Mouse (Mus musculus) CH12.LX (cell line): ENCODE data around the gene Fbxl15. TPM values are rescaled to one million over a fixed set of nuclear protein-coding genes. Genes with fewer than 3 reads are reported as not detected.

Experiments used
- DNase-seq: peaks from one replicate; pipeline ENCODE4 v3.0.0-alpha.2; 2013; ENCODE audit errors: extremely low read depth
- H3K27ac ChIP-seq: 2 replicates; pipeline ENCODE4 v1.5.1; 2012; ENCODE audit warnings: low read depth, mild to moderate bottlenecking, control low read depth, moderate library complexity; ENCODE audit not compliant: insufficient read depth
- H3K27me3 ChIP-seq: replicated peaks from 2 replicates; pipeline ENCODE3; 2012; ENCODE audit warnings: inconsistent platforms
- H3K36me3 ChIP-seq, 2 experiments: replicated peaks in 1 of 2; 2 replicates each; pipeline versions ENCODE3 to v1.6.1; 2012; ENCODE audit warnings: inconsistent platforms in 1 of 2, low read length in 1 of 2, mild to moderate bottlenecking in 1 of 2, mixed read lengths in 1 of 2, moderate library complexity in 1 of 2; ENCODE audit not compliant: control insufficient read depth in 1 of 2, insufficient read depth in 1 of 2
- H3K4me1 ChIP-seq, 2 experiments: 2 replicates each; pipeline ENCODE4 v1.6.1; 2012; ENCODE audit warnings: inconsistent platforms in 1 of 2, moderate library complexity in 1 of 2; ENCODE audit not compliant: insufficient read depth in 2 of 2, control insufficient read depth in 1 of 2
- H3K4me2 ChIP-seq: 2 replicates; pipeline ENCODE4 v1.6.1; 2012; ENCODE audit warnings: low read depth, mild to moderate bottlenecking, control low read depth; ENCODE audit not compliant: poor library complexity, insufficient read depth, severe bottlenecking
- H3K4me3 ChIP-seq, 3 experiments: fragments of 150-350 bp in 1 of 3; sonication (generic) in 1 of 3; replicated peaks in 1 of 3; 2 replicates each; pipeline versions ENCODE3 to v1.5.1; 2011 to 2012; ENCODE audit warnings: low read depth in 2 of 3, low read length in 2 of 3, mild to moderate bottlenecking in 2 of 3, moderate library complexity in 2 of 3, control low read depth in 1 of 3, improper control_type of control experiment in 1 of 3, inconsistent platforms in 1 of 3, mixed read lengths in 1 of 3; ENCODE audit not compliant: poor library complexity in 1 of 3
- H3K79me2 ChIP-seq: replicated peaks from 2 replicates; pipeline ENCODE4 v1.6.1; 2012; ENCODE audit warnings: mild to moderate bottlenecking, moderate library complexity; ENCODE audit not compliant: control insufficient read depth, poor library complexity, insufficient read depth, severe bottlenecking; ENCODE audit errors: extremely low read depth
- H3K9ac ChIP-seq: 2 replicates; pipeline ENCODE4 v1.6.1; 2012; ENCODE audit warnings: low read depth, mild to moderate bottlenecking, control low read depth, moderate library complexity; ENCODE audit not compliant: insufficient read depth
- H3K9me3 ChIP-seq: replicated peaks from 2 replicates; pipeline ENCODE3; 2012; ENCODE audit warnings: low read length, inconsistent platforms, mixed read lengths
- BHLHE40 ChIP-seq: IDR thresholded peaks from 2 replicates; pipeline ENCODE4 v1.6.1; 2011; ENCODE audit warnings: mild to moderate bottlenecking, low read depth, low read length, improper control_type of control experiment
- CTCF ChIP-seq, 2 experiments: IDR thresholded peaks in 1 of 2; conservative IDR thresholded peaks in 1 of 2; 2 replicates each; pipeline ENCODE4 v1.5.1; 2011 to 2012; ENCODE audit warnings: low read depth in 2 of 2, low read length in 2 of 2, improper control_type of control experiment in 1 of 2, inconsistent platforms in 1 of 2, mild to moderate bottlenecking in 1 of 2, moderate library complexity in 1 of 2
- ELF1 ChIP-seq: IDR thresholded peaks from 2 replicates; pipeline ENCODE4 v1.6.1; 2014; ENCODE audit warnings: low read depth, mild to moderate bottlenecking, inconsistent platforms, low read length, improper control_type of control experiment
- EP300 ChIP-seq: IDR thresholded peaks from 2 replicates; pipeline ENCODE4 v1.6.1; 2011; ENCODE audit warnings: low read length, improper control_type of control experiment
- GABPA ChIP-seq: IDR thresholded peaks from 2 replicates; pipeline ENCODE4 v1.6.1; 2012; ENCODE audit warnings: low read depth, low read length, improper control_type of control experiment, inconsistent platforms; ENCODE audit not compliant: insufficient replicate concordance
- HCFC1 ChIP-seq: IDR thresholded peaks from 2 replicates; pipeline ENCODE4 v1.6.1; 2012; ENCODE audit warnings: low read depth, mild to moderate bottlenecking, inconsistent platforms, low read length, improper control_type of control experiment
- IRF4 ChIP-seq: IDR thresholded peaks from 2 replicates; pipeline ENCODE4 v1.6.1; 2014; ENCODE audit warnings: low read depth, mild to moderate bottlenecking, inconsistent platforms, low read length, improper control_type of control experiment
- MAFK ChIP-seq: IDR thresholded peaks from 2 replicates; pipeline ENCODE4 v1.6.1; 2011; ENCODE audit warnings: low read length, improper control_type of control experiment; ENCODE audit not compliant: insufficient replicate concordance
- MAX ChIP-seq: IDR thresholded peaks from 2 replicates; pipeline ENCODE4 v1.6.1; 2011; ENCODE audit warnings: low read length, improper control_type of control experiment
- MAZ ChIP-seq: IDR thresholded peaks from 2 replicates; pipeline ENCODE4 v1.6.1; 2012; ENCODE audit warnings: low read depth, mild to moderate bottlenecking, inconsistent platforms, low read length, improper control_type of control experiment, moderate library complexity
- MXI1 ChIP-seq: IDR thresholded peaks from 2 replicates; pipeline ENCODE4 v1.6.1; 2011; ENCODE audit warnings: mild to moderate bottlenecking, low read depth, low read length, improper control_type of control experiment
- MYC ChIP-seq: IDR thresholded peaks from 2 replicates; pipeline ENCODE4 v1.6.1; 2011; ENCODE audit warnings: low read depth, mild to moderate bottlenecking, improper control_type of control experiment, low read length
- NELFE ChIP-seq: IDR thresholded peaks from 2 replicates; pipeline ENCODE4 v1.6.1; 2011; ENCODE audit warnings: low read depth, low read length, improper control_type of control experiment
- NRF1 ChIP-seq: IDR thresholded peaks from 2 replicates; pipeline ENCODE4 v1.6.1; 2014; ENCODE audit warnings: low read depth, mild to moderate bottlenecking, inconsistent platforms, low read length, improper control_type of control experiment, moderate library complexity
- PAX5 ChIP-seq: IDR thresholded peaks from 2 replicates; pipeline ENCODE4 v1.6.1; 2012; ENCODE audit warnings: low read length, inconsistent platforms, mixed read lengths
- POLR2A ChIP-seq: IDR thresholded peaks from 2 replicates; pipeline ENCODE4 v1.6.1; 2011; ENCODE audit warnings: low read depth, mild to moderate bottlenecking, improper control_type of control experiment, low read length
- POLR2AphosphoS2 ChIP-seq: IDR thresholded peaks from 2 replicates; pipeline ENCODE4 v1.6.1; 2011; ENCODE audit warnings: low read depth, low read length, improper control_type of control experiment
- RAD21 ChIP-seq: IDR thresholded peaks from 2 replicates; pipeline ENCODE4 v1.6.1; 2011; ENCODE audit warnings: low read depth, mild to moderate bottlenecking, low read length, improper control_type of control experiment, moderate library complexity
- TBP ChIP-seq: conservative IDR thresholded peaks from 2 replicates; pipeline ENCODE4 v1.6.1; 2011; ENCODE audit warnings: low read depth, low read length, improper control_type of control experiment
- TCF12 ChIP-seq: IDR thresholded peaks from 2 replicates; pipeline ENCODE4 v1.6.1; 2014; ENCODE audit warnings: low read depth, mild to moderate bottlenecking, inconsistent platforms, low read length, improper control_type of control experiment
- UBTF ChIP-seq: IDR thresholded peaks from 2 replicates; pipeline ENCODE4 v1.6.1; 2012; ENCODE audit warnings: low read depth, mild to moderate bottlenecking, inconsistent platforms, low read length, improper control_type of control experiment, moderate library complexity
- ZC3H11A ChIP-seq: IDR thresholded peaks from 2 replicates; pipeline ENCODE4 v1.6.1; 2012; ENCODE audit warnings: low read depth, mild to moderate bottlenecking, inconsistent platforms, low read length, improper control_type of control experiment
- ZKSCAN1 ChIP-seq: IDR thresholded peaks from 2 replicates; pipeline ENCODE4 v1.6.1; 2012; ENCODE audit warnings: low read depth, inconsistent platforms, low read length, improper control_type of control experiment, borderline replicate concordance
- ZMIZ1 ChIP-seq: IDR thresholded peaks from 2 replicates; pipeline ENCODE4 v1.6.1; 2012; ENCODE audit warnings: low read depth, mild to moderate bottlenecking, inconsistent platforms, low read length, improper control_type of control experiment
- ZNF384 ChIP-seq: IDR thresholded peaks from 2 replicates; pipeline ENCODE4 v1.6.1; 2012; ENCODE audit warnings: low read depth, low read length, improper control_type of control experiment, inconsistent platforms
- dilution Hi-C: fragments of 300-500 bp; cut with MboI; formaldehyde crosslinking; loops from 2 replicates; pipeline ENCODE4 v1.14.3; 2020; ENCODE audit warnings: low sequenced_read_pairs; ENCODE audit not compliant: extremely low pct_unique_long_range_greater_than_20kb, extremely low pct_ligation_motif_present
- in situ Hi-C: fragments of 300-500 bp; cut with MboI; formaldehyde crosslinking; loops from 3 replicates; pipeline ENCODE4 v1.14.3; 2019; ENCODE audit warnings: low sequenced_read_pairs, low pct_ligation_motif_present, low pct_unique_long_range_greater_than_20kb, mixed read lengths
- polyA plus RNA-seq: library from polyadenylated mRNA; unstranded; fragments of >175 nt; gene quantifications from 2 replicates; pipeline ENCODE4 v1.2.1, GENCODE M21; 2012; ENCODE audit warnings: low read depth; ENCODE audit not compliant: insufficient read length
- total RNA-seq, 2 experiments: library from RNA; depleted of rRNA; stranded (reverse); fragments of 300-350 nt in 1 of 2; fragments of >200 nt in 1 of 2; gene quantifications; 2 replicates each; pipeline ENCODE4 v1.2.3; 2012 to 2014

Fbxl15 gene
- total and polyA plus RNA-seq, 3 experiments: 7.6 to 9.9 (median 9.4) TPM

GRCm38 (mm10) chr19:46306268-46306610 lies 21.7 kb upstream of the Fbxl15 start:
- in situ Hi-C loops: no loop called here
- peaks cover 8 to 37% of the 10 kb centered on the region in 2 experiments for H3K4me1 ChIP-seq

DNA sequence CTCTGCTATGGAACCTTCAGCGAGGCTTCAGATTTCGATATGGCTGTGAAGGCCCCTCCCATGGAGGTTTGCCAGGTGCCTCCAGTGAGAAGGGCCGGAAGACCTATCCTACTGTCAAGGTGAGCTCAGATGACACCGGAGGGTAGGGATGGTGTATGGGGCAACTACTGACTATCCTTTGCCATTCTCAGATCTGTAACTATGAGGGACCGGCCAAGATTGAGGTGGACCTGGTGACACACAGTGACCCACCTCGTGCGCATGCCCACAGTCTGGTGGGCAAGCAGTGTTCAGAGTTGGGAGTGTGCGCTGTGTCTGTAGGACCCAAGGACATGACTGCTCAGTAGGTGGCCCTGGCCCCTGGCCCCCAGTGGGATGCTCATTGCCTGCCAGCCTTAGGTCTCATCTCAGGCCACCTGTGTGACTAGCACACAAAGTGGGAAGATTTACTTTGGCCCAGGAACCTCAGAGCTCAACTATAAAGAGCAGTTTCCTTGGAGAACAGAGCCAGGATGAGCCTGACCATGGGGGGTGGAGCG lies 21.2 kb upstream of the Fbxl15 start:
- H3K4me1 ChIP-seq: peaks cover 8 to 36% of the 10 kb centered on the region in 2 experiments
- no peak for DNase-seq
- peak overlapping the region; percentile 4; the same call in 1 of the 2 replicates for H3K9ac ChIP-seq
- H3K4me2 ChIP-seq: peak overlapping the region; percentile 91; the same call in 1 of the 2 replicates
- in situ Hi-C loops (no loop called here), dilution Hi-C loops (no loop called here)
- peak overlapping the region in 2 of 3 experiments; percentile 22 to 96 for H3K4me3 ChIP-seq
- TF ChIP-seq BHLHE40 (no peak), ZC3H11A (no peak), TBP (no peak), POLR2AphosphoS2 (no peak), ELF1 (no peak), POLR2A (no peak), RAD21 (no peak), HCFC1 (no peak), EP300 (no peak)
- no peaks in the 10 kb centered on the region for H3K27me3 ChIP-seq
- H3K27ac ChIP-seq: no peak overlapping the region
- peaks cover 6% of the 10 kb centered on the region for H3K79me2 ChIP-seq
- no peaks in the 10 kb centered on the region for H3K9me3 ChIP-seq
- H3K36me3 ChIP-seq: peaks cover 52 to 59% of the 10 kb centered on the region in 2 experiments

More at GRCm38 (mm10) chr19:46306268-46306610, 21.7 kb upstream of the Fbxl15 start:
- peaks cover 46 to 53% of the 10 kb centered on the region in 2 experiments for H3K36me3 ChIP-seq
- TF ChIP-seq GABPA: no peak
- TF ChIP-seq PAX5: no peak
- no peak for TF ChIP-seq MAX
- no peak for TF ChIP-seq MYC
- TF ChIP-seq MXI1: no peak
- no peak for TF ChIP-seq ZNF384
- no peak for TF ChIP-seq ELF1
- TF ChIP-seq, all 38 proteins: peak for 0
- dilution Hi-C loops: no loop called here
- H3K9ac ChIP-seq: peak overlapping the region; percentile 85
- no peak for DNase-seq
- H3K27ac ChIP-seq: peak overlapping the region; percentile 60
- no peaks in the 10 kb centered on the region for H3K9me3 ChIP-seq
- H3K4me2 ChIP-seq: peak overlapping the region; percentile 91
- peak overlapping the region; percentile 84 to 96 (median 95) for H3K4me3 ChIP-seq
- no peaks in the 10 kb centered on the region for H3K27me3 ChIP-seq
- peaks cover 6% of the 10 kb centered on the region for H3K79me2 ChIP-seq

DNA sequence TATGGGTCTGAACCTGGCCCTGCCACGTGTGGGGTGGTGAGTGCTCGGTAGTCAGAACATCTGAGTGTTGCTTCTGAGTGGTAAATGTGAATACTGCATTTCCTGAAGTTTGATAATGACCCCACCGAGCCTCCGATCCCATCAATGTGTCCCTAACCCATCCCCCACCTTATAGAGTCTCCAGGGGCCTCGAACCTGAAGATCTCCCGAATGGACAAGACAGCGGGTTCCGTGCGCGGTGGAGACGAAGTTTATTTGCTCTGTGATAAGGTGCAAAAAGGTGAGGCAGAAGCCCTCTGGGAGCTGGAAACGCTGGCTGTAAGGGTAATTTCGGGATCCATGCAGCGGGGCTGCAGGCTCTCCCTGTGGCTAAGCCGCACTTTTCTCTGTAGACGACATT lies 20.2 kb upstream of the Fbxl15 start:
- in situ Hi-C loops (no loop called here), dilution Hi-C loops (no loop called here)
- H3K4me1 ChIP-seq: peaks cover 6 to 31% of the 10 kb centered on the region in 2 experiments
- no peaks in the 10 kb centered on the region for H3K9me3 ChIP-seq
- TF ChIP-seq IRF4 (no peak), POLR2A (no peak), TCF12 (no peak), POLR2AphosphoS2 (no peak), PAX5 (no peak), EP300 (no peak), MAZ (no peak), UBTF (no peak), ZKSCAN1 (no peak), CTCF (conservative IDR thresholded peaks at IDR 0.05 in 1 of 2, IDR thresholded peaks at IDR 0.05 in 1 of 2; ENCODE audit: low read depth in 2 of 2, low read length in 2 of 2) (no peak), MAFK (no peak), NELFE (no peak), NRF1 (no peak), ZMIZ1 (no peak), ELF1 (no peak), MXI1 (no peak), TBP (no peak)
- no peak overlapping the region for H3K4me2 ChIP-seq
- peaks cover 6% of the 10 kb centered on the region for H3K79me2 ChIP-seq
- H3K4me3 ChIP-seq: no peak overlapping the region
- H3K27ac ChIP-seq: no peak overlapping the region
- no peaks in the 10 kb centered on the region for H3K27me3 ChIP-seq
- no peak overlapping the region for H3K9ac ChIP-seq
- peaks cover 60 to 66% of the 10 kb centered on the region in 2 experiments for H3K36me3 ChIP-seq
- DNase-seq: no peak
